Mouse (Mus musculus): ENCODE data around the gene Pde4d.

Pde4d gene

GRCm38 (mm10) chr13:109644086-109644485 lies 1194.3 kb downstream of the Pde4d start:
- DNase-seq: no peak

- no peak for DNase-seq
Measured at GRCm38 (mm10) chr13:109645284-109645909, 1195.6 kb downstream of the Pde4d start.

GRCm38 (mm10) chr13:109645910-109646284 lies 1196.1 kb downstream of the Pde4d start:
- DNase-seq: no peak

- no peak for DNase-seq
Measured at GRCm38 (mm10) chr13:109646597-109647232, 1197.0 kb downstream of the Pde4d start.

- no peak for DNase-seq
Measured at GRCm38 (mm10) chr13:109647479-109648199, 1197.9 kb downstream of the Pde4d start.

GRCm38 (mm10) chr13:109648311-109648710 lies 1198.6 kb downstream of the Pde4d start:
- DNase-seq: no peak

GRCm38 (mm10) chr13:109651790-109652605 lies 1202.2 kb downstream of the Pde4d start:
- no peak for DNase-seq

GRCm38 (mm10) chr13:109652631-109653030 lies 1202.9 kb downstream of the Pde4d start:
- DNase-seq: no peak

- DNase-seq: no peak
Measured at GRCm38 (mm10) chr13:109655390-109655789, 1205.6 kb downstream of the Pde4d start.

GRCm38 (mm10) chr13:109659103-109659502 lies 1209.4 kb downstream of the Pde4d start:
- DNase-seq: no peak

- DNase-seq: no peak
Measured at GRCm38 (mm10) chr13:109661345-109661744, 1211.6 kb downstream of the Pde4d start.

GRCm38 (mm10) chr13:109662099-109662498 lies 1212.4 kb downstream of the Pde4d start:
- no peak for DNase-seq

- no peak for DNase-seq
Measured at GRCm38 (mm10) chr13:109662731-109663130, 1213.0 kb downstream of the Pde4d start.

- no peak for DNase-seq
Measured at GRCm38 (mm10) chr13:109664956-109665802, 1215.4 kb downstream of the Pde4d start.

- no peak for DNase-seq
Measured at GRCm38 (mm10) chr13:109665803-109666403, 1216.2 kb downstream of the Pde4d start.

- no peak for DNase-seq
Measured at GRCm38 (mm10) chr13:109669965-109670364, 1220.2 kb downstream of the Pde4d start.

GRCm38 (mm10) chr13:109671589-109672347 lies 1222.0 kb downstream of the Pde4d start:
- DNase-seq: no peak

GRCm38 (mm10) chr13:109677047-109677446 lies 1227.3 kb downstream of the Pde4d start:
- no peak for DNase-seq

GRCm38 (mm10) chr13:109677617-109678016 lies 1227.9 kb downstream of the Pde4d start:
- no peak for DNase-seq

GRCm38 (mm10) chr13:109678991-109679390 lies 1229.2 kb downstream of the Pde4d start:
- no peak for DNase-seq

GRCm38 (mm10) chr13:109680229-109680628 lies 1230.5 kb downstream of the Pde4d start:
- DNase-seq: no peak

All from B cell, adult 2 months (primary cell).